8 mouse cellular contexts compared by ENCODE assay signal in the genomic region with DNA sequence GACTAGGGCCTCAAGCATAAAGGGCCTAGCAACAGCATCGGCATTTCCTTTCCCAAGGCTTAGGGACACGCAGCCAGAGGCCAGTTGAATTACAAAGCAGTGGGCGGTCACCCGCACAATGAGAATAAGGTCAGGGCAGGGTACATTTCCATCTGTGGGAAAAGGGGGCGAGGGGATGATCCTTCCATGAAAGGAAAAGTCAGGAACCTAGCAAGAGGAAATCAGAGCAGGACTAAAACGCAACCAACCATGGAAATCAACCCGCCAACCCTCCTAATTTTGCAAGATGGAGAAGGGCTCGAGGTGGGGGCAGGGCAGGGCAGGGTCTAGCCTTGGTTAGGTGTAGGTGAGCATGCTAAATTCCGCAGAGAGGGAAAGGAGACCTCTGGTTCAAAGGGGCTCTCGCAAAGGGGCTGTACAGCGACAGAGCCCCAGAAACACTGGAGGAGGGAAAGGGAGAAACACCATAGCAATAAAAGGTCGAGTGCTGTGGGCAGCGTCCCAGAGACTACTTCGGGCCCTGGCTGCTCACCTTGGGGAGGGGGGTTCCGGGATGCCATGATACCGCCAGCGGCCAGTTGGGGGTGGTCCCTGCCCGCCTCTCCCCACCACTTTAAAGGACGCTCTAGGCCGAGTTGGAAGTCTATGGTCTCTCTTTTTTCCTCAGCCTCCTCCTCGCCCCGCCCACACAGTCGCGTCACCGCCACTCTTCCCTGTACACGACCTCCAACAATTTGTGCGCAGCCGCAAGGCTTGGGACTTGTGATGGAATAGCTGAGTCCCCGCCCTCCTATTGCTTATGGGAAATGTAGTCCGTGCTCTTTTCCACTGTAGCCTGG. TPM values are rescaled to one million over a fixed set of nuclear protein-coding genes. Genes with fewer than 3 reads are reported as not detected.
DNase-seq lines count a peak whose midpoint lies in the region; ATAC-seq lines count a peak whose summit lies in the region.

A gene (minus strand): TSS at position 705 of the 839 bp plus-strand sequence.

- H3K4me2 ChIP-seq in embryonic facial prominence, embryonic 13.5 days = peak within 1 kb of the TSS; percentile 52
- H3K4me2 ChIP-seq in limb, embryonic 13.5 days (replicated peaks) = peak within 1 kb of the TSS; percentile 56
- H3K4me2 ChIP-seq in midbrain, embryonic 16.5 days (ENCODE audit: low read length) = peak within 1 kb of the TSS; percentile 56

- H3K4me3 ChIP-seq in embryonic facial prominence, embryonic 13.5 days = peak within 1 kb of the TSS; percentile 53
- peak within 1 kb of the TSS; percentile 50 for H3K4me3 ChIP-seq in limb, embryonic 13.5 days
- H3K4me3 ChIP-seq in midbrain, embryonic 16.5 days (ENCODE audit: low read depth, low read length) = peak within 1 kb of the TSS; percentile 47

- H3K36me3 ChIP-seq in embryonic facial prominence, embryonic 13.5 days = no peaks in the 10 kb centered on the region
- H3K36me3 ChIP-seq in limb, embryonic 13.5 days = no peaks in the 10 kb centered on the region
- no peaks in the 10 kb centered on the region for H3K36me3 ChIP-seq in midbrain, embryonic 16.5 days (ENCODE audit: control insufficient read depth, insufficient read depth, low read length)

- peak; percentile 86 for DNase-seq in 3134 (ENCODE audit: extremely low read depth, insufficient read length, low spot score)
- peak; percentile 94 to 95 for DNase-seq in adrenal gland, postnatal 36 days
- DNase-seq in heart, adult 18-20 months = peak; percentile 95 to 97
- peak; percentile 96 to 97 for DNase-seq in kidney, adult 8-10 months
- peak; percentile 59 to 93 for DNase-seq in spleen, postnatal 10 days (ENCODE audit: low spot score in 2 of 2)

- H3K4me1 ChIP-seq in embryonic facial prominence, embryonic 13.5 days = no peaks in the 10 kb centered on the region
- no peaks in the 10 kb centered on the region for H3K4me1 ChIP-seq in limb, embryonic 13.5 days
- H3K4me1 ChIP-seq in midbrain, embryonic 16.5 days (ENCODE audit: control insufficient read depth, insufficient read depth, low read length) = no peaks in the 10 kb centered on the region

- H3K9ac ChIP-seq in embryonic facial prominence, embryonic 13.5 days = peak within 1 kb of the TSS; percentile 72
- H3K9ac ChIP-seq in limb, embryonic 13.5 days = peak within 1 kb of the TSS; percentile 65
- peak within 1 kb of the TSS; percentile 71 for H3K9ac ChIP-seq in midbrain, embryonic 16.5 days (ENCODE audit: low read depth, low read length)

- H3K9me3 ChIP-seq in embryonic facial prominence, embryonic 13.5 days = no peaks in the 10 kb centered on the region
- no peaks in the 10 kb centered on the region for H3K9me3 ChIP-seq in limb, embryonic 13.5 days
- H3K9me3 ChIP-seq in midbrain, embryonic 16.5 days (replicated peaks; ENCODE audit: control insufficient read depth, low read length, poor library complexity, severe bottlenecking) = no peaks in the 10 kb centered on the region

- H3K27me3 ChIP-seq in embryonic facial prominence, embryonic 13.5 days = no peaks in the 10 kb centered on the region
- H3K27me3 ChIP-seq in limb, embryonic 13.5 days = no peaks in the 10 kb centered on the region
- no peaks in the 10 kb centered on the region for H3K27me3 ChIP-seq in midbrain, embryonic 16.5 days (ENCODE audit: control insufficient read depth, insufficient read depth, low read depth, low read length)

- peak within 1 kb of the TSS; percentile 89 for H3K27ac ChIP-seq in embryonic facial prominence, embryonic 13.5 days
- H3K27ac ChIP-seq in limb, embryonic 13.5 days = peak within 1 kb of the TSS; percentile 84
- H3K27ac ChIP-seq in midbrain, embryonic 16.5 days (ENCODE audit: low read length) = peak within 1 kb of the TSS; percentile 90

- peak; percentile 96 for ATAC-seq in embryonic facial prominence, embryonic 13.5 days (ENCODE audit: insufficient number of reproducible peaks, insufficient read depth, low FRiP score, low TSS enrichment, low read depth)
- peak; percentile 99 for ATAC-seq in limb, embryonic 13.5 days (ENCODE audit: low FRiP score, low read depth)
- peak; percentile 99 for ATAC-seq in midbrain, embryonic 16.5 days

- 8% methylated on average over 30 of the region's 30 CpGs for WGBS in embryonic facial prominence, embryonic 13.5 days
- WGBS in limb, embryonic 13.5 days = 11% methylated on average over 29 of the region's 30 CpGs
- 9% methylated on average over 25 of the region's 30 CpGs for WGBS in midbrain, embryonic 16.5 days

RNA-seq across cellular contexts. Expression of the gene that starts here (rescaled TPM):
- total RNA-seq in adrenal gland, postnatal 36 days (2021) = 10 to 100 TPM; 45.0 to 66.1 TPM
- 74.5 and 80.9 TPM in 2 replicates for polyA plus RNA-seq in embryonic facial prominence, embryonic 13.5 days (2015; fragmentation: Nextera tagmentation; extraction: Ambion mirVana)
- 10 to 100 TPM; 31.1 to 34.7 TPM for total RNA-seq in heart, adult 18-20 months (2021)
- 68.9 and 70.7 TPM in 2 replicates for polyA plus RNA-seq in limb, embryonic 13.5 days (2015; fragmentation: Nextera tagmentation; extraction: Ambion mirVana)
- 58.8 and 63.6 TPM in 2 replicates for polyA plus RNA-seq in midbrain, embryonic 16.5 days (2015; fragmentation: Nextera tagmentation; extraction: Ambion mirVana)

Comparison
In these comparisons a context has a peak if more than half of its experiments do, and no peak if none do; other contexts are left out.
1. Peak in every context shown above with its lines: DNase-seq, ATAC-seq, H3K4me3 ChIP-seq and H3K27ac ChIP-seq.